Mouse (Mus musculus) intestine, embryonic 14.5 days (tissue): Measurements from ENCODE around the gene Prkcb. TPM values are rescaled to one million over a fixed set of nuclear protein-coding genes. Genes with fewer than 3 reads are reported as not detected.

Experiments used
- ATAC-seq: fragments of 200-750 bp; cut with Nextera tagmentation; replicated peaks from 2 replicates; pipeline ENCODE4 v1.8.0; 2017; ENCODE audit warnings: low read depth, moderate number of reproducible peaks, moderate TSS enrichment, moderate library complexity; ENCODE audit not compliant: low FRiP score, low TSS enrichment
- DNase-seq: peaks from one replicate; pipeline ENCODE4 v3.0.0-alpha.2; 2018; ENCODE audit warnings: low spot score
- H3K27ac ChIP-seq: fragments of 300-500 bp; sonication (generic); 2 replicates; pipeline ENCODE4 v1.5.1; 2014; ENCODE audit warnings: low read depth, mild to moderate bottlenecking, control low read depth
- H3K27me3 ChIP-seq: fragments of 300-500 bp; sonication (generic); replicated peaks from 2 replicates; pipeline ENCODE4 v1.6.1; 2014; ENCODE audit warnings: low read length, control low read depth; ENCODE audit not compliant: control insufficient read depth, insufficient read depth
- H3K36me3 ChIP-seq: fragments of 300-500 bp; sonication (generic); 2 replicates; pipeline ENCODE4 v1.6.1; 2014; ENCODE audit warnings: low read length, control low read depth; ENCODE audit not compliant: control insufficient read depth, insufficient read depth
- H3K4me1 ChIP-seq: fragments of 300-500 bp; sonication (generic); replicated peaks from 2 replicates; pipeline ENCODE4 v1.6.1; 2014; ENCODE audit warnings: low read length, control low read depth, mixed read lengths; ENCODE audit not compliant: control insufficient read depth, insufficient read depth
- H3K4me2 ChIP-seq: fragments of 300-500 bp; sonication (generic); 2 replicates; pipeline ENCODE4 v1.6.1; 2014; ENCODE audit warnings: low read length
- H3K4me3 ChIP-seq: fragments of 300-500 bp; sonication (generic); 2 replicates; pipeline ENCODE4 v1.5.1; 2014; ENCODE audit warnings: low read depth, low read length, control low read depth, mixed read lengths
- H3K9ac ChIP-seq: fragments of 300-500 bp; sonication (generic); 2 replicates; pipeline ENCODE4 v1.6.1; 2014; ENCODE audit warnings: mild to moderate bottlenecking, low read length
- H3K9me3 ChIP-seq: fragments of 300-500 bp; sonication (generic); 2 replicates; pipeline ENCODE4 v1.6.1; 2016; ENCODE audit warnings: low read length, control low read depth; ENCODE audit not compliant: control insufficient read depth
- WGBS: fragments of 180-500 bp; shearing (Covaris S2); extraction: QIAGEN DNeasy Blood & Tissue Kit; methylation state at CpG from one replicate; pipeline ENCODE4 v1.1.7; 2014; 5-methylcytosine and 5-hydroxymethylcytosine counted together
- polyA plus RNA-seq: library from polyadenylated mRNA; unstranded; fragments of >200 nt; fragmentation: Nextera tagmentation; extraction: Ambion mirVana; gene quantifications from 2 replicates; pipeline ENCODE4 v1.2.1, GENCODE M21; 2014

Prkcb gene
- polyA plus RNA-seq, 1 experiment from 2014 or later = 19.0 TPM

DNA sequence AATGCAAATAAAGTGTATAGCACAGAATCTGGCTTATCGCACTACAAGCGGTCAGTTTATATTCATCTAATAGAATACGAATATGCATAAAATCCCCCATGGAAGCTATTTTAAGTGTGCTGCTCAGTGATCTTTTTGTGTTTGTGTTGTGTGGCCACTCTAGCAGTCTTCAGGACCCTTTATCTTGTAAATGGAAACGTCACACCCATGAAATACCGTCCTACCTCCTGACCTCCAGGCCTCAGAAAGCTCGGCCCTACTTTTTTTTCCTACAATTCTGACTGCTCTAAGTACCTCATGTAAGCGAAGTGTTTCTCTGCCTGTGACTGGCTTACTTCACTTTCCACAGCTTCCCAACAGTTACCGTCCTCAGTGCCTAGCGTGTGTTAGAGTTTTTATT lies 9.0 kb upstream of the Prkcb start:
- H3K4me2 ChIP-seq = no peak overlapping the region
- no peak overlapping the region for H3K9ac ChIP-seq
- DNase-seq (no peak), ATAC-seq (no peak)
- 83% methylated on average over 9 of the region's 9 CpGs for WGBS
- H3K36me3 ChIP-seq = no peaks in the 10 kb centered on the region
- H3K4me1 ChIP-seq = no peaks in the 10 kb centered on the region
- H3K27ac ChIP-seq = no peak overlapping the region
- no peaks in the 10 kb centered on the region for H3K27me3 ChIP-seq
- H3K9me3 ChIP-seq = no peaks in the 10 kb centered on the region
- H3K4me3 ChIP-seq = no peak overlapping the region

- no peaks in the 10 kb centered on the region for H3K4me1 ChIP-seq
- H3K27me3 ChIP-seq = no peaks in the 10 kb centered on the region
- ATAC-seq (no peak), DNase-seq (no peak)
- no peak overlapping the region for H3K4me2 ChIP-seq
- H3K9me3 ChIP-seq = no peaks in the 10 kb centered on the region
- H3K27ac ChIP-seq = no peak overlapping the region
- 78% methylated on average over 2 of the region's 2 CpGs for WGBS
- no peak overlapping the region for H3K4me3 ChIP-seq
- H3K9ac ChIP-seq = no peak overlapping the region
- H3K36me3 ChIP-seq = no peaks in the 10 kb centered on the region
These were observed 8.2 kb upstream of the Prkcb start for GRCm38 (mm10) chr7:122280334-122280733.

GRCm38 (mm10) chr7:122282584-122282983 lies 6.0 kb upstream of the Prkcb start:
- no peaks in the 10 kb centered on the region for H3K9me3 ChIP-seq
- ATAC-seq (no peak), DNase-seq (no peak)
- WGBS = 88% methylated on average over 2 of the region's 2 CpGs
- no peak overlapping the region for H3K9ac ChIP-seq
- no peaks in the 10 kb centered on the region for H3K4me1 ChIP-seq
- H3K36me3 ChIP-seq = no peaks in the 10 kb centered on the region
- no peak overlapping the region for H3K4me3 ChIP-seq
- H3K4me2 ChIP-seq = no peak overlapping the region
- H3K27me3 ChIP-seq = peaks cover 5% of the 10 kb centered on the region
- no peak overlapping the region for H3K27ac ChIP-seq

GRCm38 (mm10) chr7:122287217-122287616 lies 1.3 kb upstream of the Prkcb start:
- Histone ChIP-seq H3K9me3 (no peaks in the 10 kb centered on the region), H3K4me2 (no peak overlapping the region), H3K9ac (no peak overlapping the region), H3K27ac (no peak overlapping the region), H3K4me3 (no peak overlapping the region), H3K27me3 (peaks cover 40% of the 10 kb centered on the region), H3K36me3 (no peaks in the 10 kb centered on the region), H3K4me1 (peaks cover 6% of the 10 kb centered on the region)
- no peak for ATAC-seq
- no peak for DNase-seq
- WGBS = 29% methylated on average over 1 of the region's 1 CpGs

GRCm38 (mm10) chr7:122289243-122290111 lies 926 bp downstream of the Prkcb start:
- H3K9me3 ChIP-seq = no peaks in the 10 kb centered on the region
- H3K27ac ChIP-seq = no peak overlapping the region
- H3K36me3 ChIP-seq = no peaks in the 10 kb centered on the region
- WGBS = under 1% methylated on average over 48 of the region's 66 CpGs
- H3K4me2 ChIP-seq = peak overlapping the region; percentile 89
- ATAC-seq (peak; percentile 59), DNase-seq (peak; percentile 71)
- H3K4me3 ChIP-seq = peak overlapping the region; percentile 51
- H3K4me1 ChIP-seq = peaks cover 6% of the 10 kb centered on the region
- H3K27me3 ChIP-seq = peaks cover 40% of the 10 kb centered on the region
- H3K9ac ChIP-seq = peak overlapping the region; percentile 32; the same call in 1 of the 2 replicates

- Histone ChIP-seq H3K4me1 (peaks cover 6% of the 10 kb centered on the region), H3K27ac (no peak overlapping the region), H3K36me3 (no peaks in the 10 kb centered on the region), H3K4me2 (peak overlapping the region; percentile 89), H3K27me3 (peaks cover 40% of the 10 kb centered on the region), H3K9me3 (no peaks in the 10 kb centered on the region), H3K4me3 (peak overlapping the region; percentile 51; the same call in 1 of the 2 replicates), H3K9ac (no peak overlapping the region)
- DNase-seq (peak; percentile 58), ATAC-seq (no peak)
- 12% methylated on average over 12 of the region's 12 CpGs for WGBS
These were observed 1.6 kb downstream of the Prkcb start for GRCm38 (mm10) chr7:122290165-122290564.

GRCm38 (mm10) chr7:122290771-122291170 lies 2.2 kb downstream of the Prkcb start:
- no peak overlapping the region for H3K4me3 ChIP-seq
- peaks cover 40% of the 10 kb centered on the region for H3K27me3 ChIP-seq
- H3K4me1 ChIP-seq = peaks cover 6% of the 10 kb centered on the region
- no peak overlapping the region for H3K4me2 ChIP-seq
- no peak for ATAC-seq
- H3K9me3 ChIP-seq = no peaks in the 10 kb centered on the region
- H3K27ac ChIP-seq = no peak overlapping the region
- no peaks in the 10 kb centered on the region for H3K36me3 ChIP-seq
- DNase-seq = no peak
- H3K9ac ChIP-seq = no peak overlapping the region
- WGBS = 66% methylated on average over 3 of the region's 3 CpGs

DNA sequence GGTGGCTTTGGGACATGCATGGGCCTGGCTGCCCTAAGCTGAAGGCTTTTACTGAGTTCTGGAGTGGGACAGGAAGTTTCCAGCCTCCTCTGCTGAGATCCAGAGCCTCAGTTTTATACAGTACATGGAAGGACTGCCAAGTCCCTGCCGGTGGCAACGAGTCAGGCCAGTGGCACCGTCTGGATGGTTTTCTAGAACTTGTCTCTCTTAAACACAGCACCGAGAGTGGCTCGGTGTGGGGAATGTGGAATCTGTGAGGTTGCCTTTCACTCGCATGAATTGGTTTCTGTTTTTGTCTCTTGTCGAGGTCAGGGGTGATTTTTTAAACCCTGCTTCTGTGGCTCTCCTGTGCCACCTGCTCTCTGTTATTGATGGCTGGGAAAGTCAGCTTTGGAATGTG lies 3.6 kb downstream of the Prkcb start:
- 63% methylated on average over 7 of the region's 7 CpGs for WGBS
- ATAC-seq (no peak), DNase-seq (no peak)
- Histone ChIP-seq H3K4me1 (peaks cover 6% of the 10 kb centered on the region), H3K9ac (no peak overlapping the region), H3K27ac (no peak overlapping the region), H3K9me3 (no peaks in the 10 kb centered on the region), H3K27me3 (peaks cover 40% of the 10 kb centered on the region), H3K4me2 (no peak overlapping the region), H3K4me3 (no peak overlapping the region), H3K36me3 (no peaks in the 10 kb centered on the region)

DNA sequence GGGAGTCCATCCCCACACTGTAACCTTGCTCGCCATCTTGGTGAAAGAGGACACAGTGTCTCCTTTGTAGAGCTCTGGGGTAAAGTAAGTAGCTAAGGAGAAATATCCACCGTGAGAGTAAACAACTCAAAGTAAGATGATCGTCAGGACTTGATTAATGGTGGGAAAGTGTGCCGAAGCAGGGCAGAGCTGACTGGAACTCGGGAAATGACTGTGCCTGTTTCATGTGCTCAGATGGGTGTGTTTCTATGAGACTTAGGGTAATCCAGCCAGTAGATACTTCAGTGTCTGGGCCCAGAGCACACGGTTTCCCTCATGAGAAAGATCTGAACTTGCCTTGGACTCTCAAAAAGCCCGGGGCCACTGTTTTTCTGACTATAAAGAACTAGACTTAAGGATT lies 5.6 kb downstream of the Prkcb start:
- no peak overlapping the region for H3K9ac ChIP-seq
- H3K4me1 ChIP-seq = peaks cover 6% of the 10 kb centered on the region
- no peaks in the 10 kb centered on the region for H3K36me3 ChIP-seq
- H3K9me3 ChIP-seq = no peaks in the 10 kb centered on the region
- no peak for DNase-seq
- no peak overlapping the region for H3K27ac ChIP-seq
- no peak overlapping the region for H3K4me2 ChIP-seq
- H3K27me3 ChIP-seq = peaks cover 21% of the 10 kb centered on the region
- no peak for ATAC-seq
- no peak overlapping the region for H3K4me3 ChIP-seq
- WGBS = 47% methylated on average over 7 of the region's 7 CpGs
